Mouse (Mus musculus): ENCODE data around the gene Bmpr1a. TPM values are rescaled to one million over a fixed set of nuclear protein-coding genes. Genes with fewer than 3 reads are reported as not detected.
A peak's percentile ranks its signal among the peaks of the same experiment; 100 is the strongest.

Bmpr1a gene
- polyA plus RNA-seq (2014; fragmentation: Nextera tagmentation; extraction: Ambion mirVana), result 16.3 and 25.9 TPM in 2 replicates

GRCm38 (mm10) chr14:34503325-34503647 is at the start of gene Bmpr1a:
TSS of gene Bmpr1a (minus strand) at chr14:34503341.
- Histone ChIP-seq H3K4me1 (ENCODE audit: control insufficient read depth, insufficient read depth, low read length) (peaks cover 21% of the 10 kb centered on the region), H3K27me3 (ENCODE audit: control insufficient read depth, insufficient read depth, low read length) (no peaks in the 10 kb centered on the region), H3K4me2 (ENCODE audit: low read length) (peak within 1 kb of the TSS; percentile 74), H3K36me3 (ENCODE audit: control insufficient read depth, insufficient read depth, low read length) (no peaks in the 10 kb centered on the region), H3K9me3 (ENCODE audit: control insufficient read depth, low read length) (no peaks in the 10 kb centered on the region), H3K9ac (replicated peaks; ENCODE audit: low read length) (peak within 1 kb of the TSS; percentile 93), H3K4me3 (replicated peaks; ENCODE audit: low read depth, low read length) (peak within 1 kb of the TSS; percentile 87), H3K27ac (replicated peaks; ENCODE audit: low read depth, low read length) (peak within 1 kb of the TSS; percentile 95)
- no peak for ATAC-seq (ENCODE audit: low FRiP score, low TSS enrichment)
- 6% methylated on average over 15 of the region's 15 CpGs for WGBS
- no peak for DNase-seq

- ATAC-seq (ENCODE audit: low FRiP score, low TSS enrichment) (no peak), DNase-seq (no peak)
- Histone ChIP-seq H3K27me3 (ENCODE audit: control insufficient read depth, insufficient read depth, low read length) (no peaks in the 10 kb centered on the region), H3K4me3 (replicated peaks; ENCODE audit: low read depth, low read length) (no peak overlapping the region), H3K9me3 (ENCODE audit: control insufficient read depth, low read length) (no peaks in the 10 kb centered on the region), H3K4me1 (ENCODE audit: control insufficient read depth, insufficient read depth, low read length) (no peaks in the 10 kb centered on the region), H3K27ac (replicated peaks; ENCODE audit: low read depth, low read length) (no peak overlapping the region), H3K4me2 (ENCODE audit: low read length) (no peak overlapping the region), H3K36me3 (ENCODE audit: control insufficient read depth, insufficient read depth, low read length) (no peaks in the 10 kb centered on the region), H3K9ac (replicated peaks; ENCODE audit: low read length) (no peak overlapping the region)
- WGBS, result 85% methylated on average over 5 of the region's 5 CpGs
Observed at GRCm38 (mm10) chr14:34552226-34552625, 49.1 kb upstream of the Bmpr1a start.

- ATAC-seq (ENCODE audit: low FRiP score, low TSS enrichment), result peak; percentile 95
- no peaks in the 10 kb centered on the region for H3K9me3 ChIP-seq (ENCODE audit: control insufficient read depth, low read length)
- no peaks in the 10 kb centered on the region for H3K4me1 ChIP-seq (ENCODE audit: control insufficient read depth, insufficient read depth, low read length)
- H3K36me3 ChIP-seq (ENCODE audit: control insufficient read depth, insufficient read depth, low read length), result no peaks in the 10 kb centered on the region
- DNase-seq, result peak; percentile 95
- no peaks in the 10 kb centered on the region for H3K27me3 ChIP-seq (ENCODE audit: control insufficient read depth, insufficient read depth, low read length)
- H3K9ac ChIP-seq (replicated peaks; ENCODE audit: low read length), result peak overlapping the region; percentile 92
- WGBS, result under 1% methylated on average over 55 of the region's 55 CpGs
- H3K4me3 ChIP-seq (replicated peaks; ENCODE audit: low read depth, low read length), result peak overlapping the region; percentile 74
- peak overlapping the region; percentile 90 for H3K27ac ChIP-seq (replicated peaks; ENCODE audit: low read depth, low read length)
- peak overlapping the region; percentile 63 for H3K4me2 ChIP-seq (ENCODE audit: low read length)
Observed at GRCm38 (mm10) chr14:34549004-34549671, 46.0 kb upstream of the Bmpr1a start.

DNA sequence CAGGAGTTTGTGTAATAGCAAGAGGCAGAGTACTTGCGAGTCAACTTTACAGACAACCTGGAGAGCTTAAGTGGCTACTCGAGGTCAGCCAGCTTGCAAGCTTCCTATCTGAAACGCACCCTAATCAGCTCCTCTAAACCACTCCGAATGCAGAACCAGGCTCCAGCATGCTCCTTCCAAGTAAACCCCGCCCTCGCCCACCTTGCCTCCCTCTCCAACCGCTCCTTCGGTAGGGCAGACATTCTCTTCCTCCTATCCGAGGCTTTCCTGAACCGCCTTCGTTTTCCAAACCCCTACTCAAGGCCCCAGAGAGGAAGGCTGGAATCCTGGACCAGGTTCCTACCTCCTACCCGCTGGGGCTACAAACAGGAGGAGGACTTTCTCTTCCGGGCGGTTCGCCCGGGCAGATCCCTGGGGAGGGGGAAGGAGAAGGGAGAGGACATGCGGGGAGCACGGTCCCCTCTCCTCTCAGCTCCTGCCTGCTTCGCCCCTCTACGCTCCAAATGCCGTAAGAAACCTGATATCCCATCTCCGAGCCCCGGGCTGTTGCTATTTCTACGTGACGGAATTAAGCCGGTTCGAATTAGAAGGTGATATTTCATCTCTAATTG is 45.4 kb upstream of the Bmpr1a start:
- Histone ChIP-seq H3K36me3 (ENCODE audit: control insufficient read depth, insufficient read depth, low read length) (no peaks in the 10 kb centered on the region), H3K9me3 (ENCODE audit: control insufficient read depth, low read length) (no peaks in the 10 kb centered on the region), H3K27me3 (ENCODE audit: control insufficient read depth, insufficient read depth, low read length) (no peaks in the 10 kb centered on the region), H3K4me3 (replicated peaks; ENCODE audit: low read depth, low read length) (peak overlapping the region; percentile 74), H3K9ac (replicated peaks; ENCODE audit: low read length) (peak overlapping the region; percentile 92), H3K4me1 (ENCODE audit: control insufficient read depth, insufficient read depth, low read length) (no peaks in the 10 kb centered on the region), H3K4me2 (ENCODE audit: low read length) (peak overlapping the region; percentile 63), H3K27ac (replicated peaks; ENCODE audit: low read depth, low read length) (peak overlapping the region; percentile 90)
- WGBS, result under 1% methylated on average over 27 of the region's 27 CpGs
- DNase-seq (peak; percentile 74), ATAC-seq (ENCODE audit: low FRiP score, low TSS enrichment) (peak; percentile 65)

- Histone ChIP-seq H3K9ac (replicated peaks; ENCODE audit: low read length) (no peak overlapping the region), H3K27me3 (ENCODE audit: control insufficient read depth, insufficient read depth, low read length) (no peaks in the 10 kb centered on the region), H3K36me3 (ENCODE audit: control insufficient read depth, insufficient read depth, low read length) (no peaks in the 10 kb centered on the region), H3K9me3 (ENCODE audit: control insufficient read depth, low read length) (no peaks in the 10 kb centered on the region), H3K4me2 (ENCODE audit: low read length) (no peak overlapping the region), H3K4me3 (replicated peaks; ENCODE audit: low read depth, low read length) (no peak overlapping the region), H3K27ac (replicated peaks; ENCODE audit: low read depth, low read length) (no peak overlapping the region), H3K4me1 (ENCODE audit: control insufficient read depth, insufficient read depth, low read length) (no peaks in the 10 kb centered on the region)
- WGBS, result 86% methylated on average over 2 of the region's 2 CpGs
- ATAC-seq (ENCODE audit: low FRiP score, low TSS enrichment), result no peak
- DNase-seq, result no peak
Observed at GRCm38 (mm10) chr14:34544545-34544944, 41.4 kb upstream of the Bmpr1a start.

DNA sequence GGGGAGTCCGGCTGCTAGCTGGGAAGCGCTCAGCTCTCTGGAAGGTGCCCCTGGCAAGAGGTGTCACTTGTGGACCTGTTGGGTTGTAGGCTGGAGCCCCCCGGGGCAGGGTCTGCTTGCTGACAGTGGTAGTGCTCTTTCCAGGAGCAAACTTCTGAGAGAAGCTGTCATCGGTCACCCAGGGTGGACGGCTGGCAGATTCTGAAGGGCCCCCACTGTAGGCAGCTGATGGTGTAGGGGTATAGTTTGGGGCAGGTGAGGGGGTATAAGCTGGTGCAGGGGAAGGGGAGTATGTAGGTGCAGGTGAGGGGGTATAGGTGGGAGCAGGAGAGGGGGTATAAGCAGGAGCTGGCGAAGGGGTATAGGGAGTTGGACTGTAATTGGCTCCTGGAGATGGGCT is 40.9 kb upstream of the Bmpr1a start:
- Histone ChIP-seq H3K9ac (replicated peaks; ENCODE audit: low read length) (no peak overlapping the region), H3K27me3 (ENCODE audit: control insufficient read depth, insufficient read depth, low read length) (no peaks in the 10 kb centered on the region), H3K4me3 (replicated peaks; ENCODE audit: low read depth, low read length) (no peak overlapping the region), H3K27ac (replicated peaks; ENCODE audit: low read depth, low read length) (no peak overlapping the region), H3K36me3 (ENCODE audit: control insufficient read depth, insufficient read depth, low read length) (no peaks in the 10 kb centered on the region), H3K9me3 (ENCODE audit: control insufficient read depth, low read length) (no peaks in the 10 kb centered on the region), H3K4me2 (ENCODE audit: low read length) (no peak overlapping the region), H3K4me1 (ENCODE audit: control insufficient read depth, insufficient read depth, low read length) (no peaks in the 10 kb centered on the region)
- ATAC-seq (ENCODE audit: low FRiP score, low TSS enrichment) (no peak), DNase-seq (no peak)
- WGBS, result 87% methylated on average over 6 of the region's 6 CpGs

GRCm38 (mm10) chr14:34543596-34543995 is 40.5 kb upstream of the Bmpr1a start:
- Histone ChIP-seq H3K27ac (replicated peaks; ENCODE audit: low read depth, low read length) (no peak overlapping the region), H3K4me2 (ENCODE audit: low read length) (no peak overlapping the region), H3K36me3 (ENCODE audit: control insufficient read depth, insufficient read depth, low read length) (no peaks in the 10 kb centered on the region), H3K9ac (replicated peaks; ENCODE audit: low read length) (no peak overlapping the region), H3K4me1 (ENCODE audit: control insufficient read depth, insufficient read depth, low read length) (no peaks in the 10 kb centered on the region), H3K9me3 (ENCODE audit: control insufficient read depth, low read length) (no peaks in the 10 kb centered on the region), H3K4me3 (replicated peaks; ENCODE audit: low read depth, low read length) (no peak overlapping the region), H3K27me3 (ENCODE audit: control insufficient read depth, insufficient read depth, low read length) (no peaks in the 10 kb centered on the region)
- DNase-seq, result no peak
- no peak for ATAC-seq (ENCODE audit: low FRiP score, low TSS enrichment)
- WGBS, result 73% methylated on average over 6 of the region's 6 CpGs

GRCm38 (mm10) chr14:34541896-34542295 is 38.8 kb upstream of the Bmpr1a start:
- DNase-seq, result no peak
- no peaks in the 10 kb centered on the region for H3K9me3 ChIP-seq (ENCODE audit: control insufficient read depth, low read length)
- H3K36me3 ChIP-seq (ENCODE audit: control insufficient read depth, insufficient read depth, low read length), result no peaks in the 10 kb centered on the region
- no peak for ATAC-seq (ENCODE audit: low FRiP score, low TSS enrichment)
- no peak overlapping the region for H3K4me2 ChIP-seq (ENCODE audit: low read length)
- WGBS, result 85% methylated on average over 5 of the region's 5 CpGs
- H3K4me3 ChIP-seq (replicated peaks; ENCODE audit: low read depth, low read length), result no peak overlapping the region
- no peaks in the 10 kb centered on the region for H3K4me1 ChIP-seq (ENCODE audit: control insufficient read depth, insufficient read depth, low read length)
- H3K9ac ChIP-seq (replicated peaks; ENCODE audit: low read length), result no peak overlapping the region
- H3K27ac ChIP-seq (replicated peaks; ENCODE audit: low read depth, low read length), result no peak overlapping the region
- H3K27me3 ChIP-seq (ENCODE audit: control insufficient read depth, insufficient read depth, low read length), result no peaks in the 10 kb centered on the region

GRCm38 (mm10) chr14:34540685-34541162 is 37.6 kb upstream of the Bmpr1a start:
- H3K27ac ChIP-seq (replicated peaks; ENCODE audit: low read depth, low read length), result no peak overlapping the region
- no peaks in the 10 kb centered on the region for H3K36me3 ChIP-seq (ENCODE audit: control insufficient read depth, insufficient read depth, low read length)
- no peak overlapping the region for H3K4me2 ChIP-seq (ENCODE audit: low read length)
- no peak for ATAC-seq (ENCODE audit: low FRiP score, low TSS enrichment)
- no peak for DNase-seq
- no peaks in the 10 kb centered on the region for H3K4me1 ChIP-seq (ENCODE audit: control insufficient read depth, insufficient read depth, low read length)
- H3K4me3 ChIP-seq (replicated peaks; ENCODE audit: low read depth, low read length), result no peak overlapping the region
- no peak overlapping the region for H3K9ac ChIP-seq (replicated peaks; ENCODE audit: low read length)
- no peaks in the 10 kb centered on the region for H3K27me3 ChIP-seq (ENCODE audit: control insufficient read depth, insufficient read depth, low read length)
- H3K9me3 ChIP-seq (ENCODE audit: control insufficient read depth, low read length), result no peaks in the 10 kb centered on the region
- WGBS, result 15% methylated on average over 17 of the region's 17 CpGs
